Mouse (Mus musculus): Measurements from ENCODE around the gene Slc7a10. TPM values are rescaled to one million over a fixed set of nuclear protein-coding genes. Genes with fewer than 3 reads are reported as not detected.

Gene Slc7a10
- total and polyA plus RNA-seq, 3 experiments, result not detected

DNA sequence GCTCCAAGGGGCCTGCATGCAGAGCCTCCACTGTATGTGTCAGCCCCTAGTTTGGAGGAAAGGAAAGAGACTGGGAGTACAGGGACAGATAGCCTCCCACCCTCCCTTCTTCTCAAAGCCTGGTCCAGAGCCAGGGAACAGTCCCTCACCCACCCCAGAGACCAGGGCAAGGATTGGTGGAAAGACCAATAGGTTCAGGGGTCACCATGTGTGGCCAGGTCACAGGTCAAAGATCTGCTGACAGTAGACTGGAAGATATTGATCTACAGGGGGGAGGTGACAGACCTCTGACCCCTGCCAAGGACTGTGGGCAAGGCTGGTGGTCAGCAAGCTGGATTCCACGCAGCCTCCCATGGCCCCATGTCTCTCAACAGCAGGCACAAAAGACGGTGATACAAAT lies 18.3 kb upstream of the Slc7a10 start:
- Histone ChIP-seq H3K27ac (ENCODE audit: control insufficient read depth, low read depth, low read length) (no peak overlapping the region), H3K4me3 (ENCODE audit: control insufficient read depth in 1 of 2, insufficient read depth in 1 of 2, low read depth in 2 of 2, low read length in 2 of 2) (no peak overlapping the region), H3K9ac (ENCODE audit: control insufficient read depth, low read depth, low read length, poor library complexity, severe bottlenecking) (no peak overlapping the region), H3K4me1 (ENCODE audit: control insufficient read depth in 1 of 2, insufficient read depth in 2 of 2, low read length in 2 of 2) (peaks cover 0 to 5% of the 10 kb centered on the region in 2 experiments; a peak in 1 of 4 replicates), H3K27me3 (ENCODE audit: control insufficient read depth in 1 of 2, insufficient read depth in 2 of 2, low read length in 2 of 2) (no peaks in the 10 kb centered on the region; a peak in 1 of 4 replicates), H3K79me2 (ENCODE audit: control insufficient read depth, insufficient read depth, low read length, poor library complexity) (no peaks in the 10 kb centered on the region), H3K9me3 (replicated peaks; ENCODE audit: insufficient read depth, low read length) (no peaks in the 10 kb centered on the region), H3K36me3 (ENCODE audit: control insufficient read depth in 1 of 2, insufficient read depth in 2 of 2, low read length in 2 of 2) (no peaks in the 10 kb centered on the region)
- no peak for TF ChIP-seq E2F4 (IDR thresholded peaks at IDR 0.05; ENCODE audit: borderline replicate concordance, low read depth, low read length)
- TF ChIP-seq ZMIZ1 (IDR thresholded peaks at IDR 0.05; ENCODE audit: low read depth, low read length), result no peak
- TF ChIP-seq MEF2A (IDR thresholded peaks at IDR 0.05; ENCODE audit: extremely low read depth, insufficient replicate concordance, low read depth, low read length, poor library complexity, severe bottlenecking), result no peak
- no peak for TF ChIP-seq SMC3 (IDR thresholded peaks at IDR 0.05; ENCODE audit: low read depth, low read length)
- TF ChIP-seq UBTF (IDR thresholded peaks at IDR 0.05; ENCODE audit: borderline replicate concordance, insufficient read depth, low read depth, low read length), result no peak
- TF ChIP-seq ZC3H11A (IDR thresholded peaks at IDR 0.05; ENCODE audit: low read depth, low read length), result no peak
- DNase-seq (ENCODE audit: low read depth, low spot score), result no peak

- Histone ChIP-seq H3K36me3 (ENCODE audit: control insufficient read depth in 1 of 2, insufficient read depth in 2 of 2, low read length in 2 of 2) (no peaks in the 10 kb centered on the region), H3K27me3 (ENCODE audit: control insufficient read depth in 1 of 2, insufficient read depth in 2 of 2, low read length in 2 of 2) (no peaks in the 10 kb centered on the region), H3K4me1 (ENCODE audit: control insufficient read depth in 1 of 2, insufficient read depth in 2 of 2, low read length in 2 of 2) (peaks cover 0 to 5% of the 10 kb centered on the region in 2 experiments; a peak in 1 of 4 replicates), H3K27ac (ENCODE audit: control insufficient read depth, low read depth, low read length) (no peak overlapping the region), H3K9ac (ENCODE audit: control insufficient read depth, low read depth, low read length, poor library complexity, severe bottlenecking) (no peak overlapping the region), H3K9me3 (replicated peaks; ENCODE audit: insufficient read depth, low read length) (no peaks in the 10 kb centered on the region), H3K4me3 (ENCODE audit: control insufficient read depth in 1 of 2, insufficient read depth in 1 of 2, low read depth in 2 of 2, low read length in 2 of 2) (no peak overlapping the region), H3K79me2 (ENCODE audit: control insufficient read depth, insufficient read depth, low read length, poor library complexity) (no peaks in the 10 kb centered on the region)
- TF ChIP-seq GATA1 (IDR thresholded peaks at IDR 0.05; ENCODE audit: low read depth, low read length), result no peak
- TF ChIP-seq NELFE (IDR thresholded peaks at IDR 0.05; ENCODE audit: low read depth, low read length), result no peak
- peak; percentile 33; the same call in 1 of the 2 replicates for TF ChIP-seq BHLHE40 (IDR thresholded peaks at IDR 0.05; ENCODE audit: borderline replicate concordance, low read depth, low read length)
- no peak for TF ChIP-seq RCOR1 (IDR thresholded peaks at IDR 0.05; ENCODE audit: low read depth, low read length)
- TF ChIP-seq MAFK (IDR thresholded peaks at IDR 0.05; ENCODE audit: borderline replicate concordance, low read depth, low read length), result no peak
- TF ChIP-seq CHD2 (IDR thresholded peaks at IDR 0.05; ENCODE audit: low read length), result no peak
- TF ChIP-seq SMC3 (IDR thresholded peaks at IDR 0.05; ENCODE audit: low read depth, low read length), result peak; percentile 95
- peak; percentile 73 for TF ChIP-seq RAD21 (IDR thresholded peaks at IDR 0.05; ENCODE audit: low read depth, low read length)
- no peak for TF ChIP-seq UBTF (IDR thresholded peaks at IDR 0.05; ENCODE audit: borderline replicate concordance, insufficient read depth, low read depth, low read length)
- TF ChIP-seq POLR2AphosphoS2 (IDR thresholded peaks at IDR 0.05; ENCODE audit: low read length), result no peak
- peak; percentile 87 to 92 (median 88) for TF ChIP-seq CTCF (IDR thresholded peaks at IDR 0.05 in 2 of 3, conservative IDR thresholded peaks at IDR 0.05 in 1 of 3; ENCODE audit: control insufficient read depth in 1 of 3, insufficient read depth in 1 of 3, low read depth in 2 of 3, low read length in 3 of 3, poor library complexity in 1 of 3, severe bottlenecking in 1 of 3)
- TF ChIP-seq KAT2A (conservative IDR thresholded peaks at IDR 0.05; ENCODE audit: low read depth, low read length), result no peak
- TF ChIP-seq E2F4 (IDR thresholded peaks at IDR 0.05; ENCODE audit: borderline replicate concordance, low read depth, low read length), result no peak
- TF ChIP-seq USF2 (IDR thresholded peaks at IDR 0.05; ENCODE audit: borderline replicate concordance in 1 of 2, insufficient read depth in 1 of 2, low read depth in 1 of 2, low read length in 2 of 2), result no peak
- no peak for TF ChIP-seq MAX (IDR thresholded peaks at IDR 0.05; ENCODE audit: low read length)
- no peak for TF ChIP-seq MYB (IDR thresholded peaks at IDR 0.05; ENCODE audit: low read depth, low read length)
- no peak for TF ChIP-seq MAZ (IDR thresholded peaks at IDR 0.05; ENCODE audit: low read depth, low read length)
- no peak for TF ChIP-seq ZNF384 (IDR thresholded peaks at IDR 0.05; ENCODE audit: low read depth, low read length)
- no peak for TF ChIP-seq ZMIZ1 (IDR thresholded peaks at IDR 0.05; ENCODE audit: low read depth, low read length)
- no peak for TF ChIP-seq MYC (IDR thresholded peaks at IDR 0.05; ENCODE audit: low read depth, low read length)
- TF ChIP-seq ZKSCAN1 (IDR thresholded peaks at IDR 0.05; ENCODE audit: low read depth, low read length), result no peak
- no peak for TF ChIP-seq HCFC1 (IDR thresholded peaks at IDR 0.05; ENCODE audit: low read depth, low read length)
- peak; percentile 73 for TF ChIP-seq ZC3H11A (IDR thresholded peaks at IDR 0.05; ENCODE audit: low read depth, low read length)
- no peak for TF ChIP-seq GABPA (IDR thresholded peaks at IDR 0.05; ENCODE audit: low read depth, low read length)
- TF ChIP-seq MXI1 (IDR thresholded peaks at IDR 0.05; ENCODE audit: low read depth, low read length), result no peak
- peak; percentile 80 for DNase-seq (ENCODE audit: low read depth, low spot score)
These were observed 16.8 kb upstream of the Slc7a10 start for GRCm38 (mm10) chr7:35169341-35169740.

Data from MEL (cell line).